Mouse (Mus musculus): ENCODE measurements at regions not wholly inside any gene's neighbourhood (a gene's known extent, or its start where the extent isn't known, plus 50 kb on each side); places are given as distances from the start of the nearest gene placed in this dataset.

- DNase-seq (ENCODE audit: low read depth), result no peak
Measured at GRCm38 (mm10) chr11:117589006-117589405, 65.1 kb upstream of the Tnrc6c start.

DNA sequence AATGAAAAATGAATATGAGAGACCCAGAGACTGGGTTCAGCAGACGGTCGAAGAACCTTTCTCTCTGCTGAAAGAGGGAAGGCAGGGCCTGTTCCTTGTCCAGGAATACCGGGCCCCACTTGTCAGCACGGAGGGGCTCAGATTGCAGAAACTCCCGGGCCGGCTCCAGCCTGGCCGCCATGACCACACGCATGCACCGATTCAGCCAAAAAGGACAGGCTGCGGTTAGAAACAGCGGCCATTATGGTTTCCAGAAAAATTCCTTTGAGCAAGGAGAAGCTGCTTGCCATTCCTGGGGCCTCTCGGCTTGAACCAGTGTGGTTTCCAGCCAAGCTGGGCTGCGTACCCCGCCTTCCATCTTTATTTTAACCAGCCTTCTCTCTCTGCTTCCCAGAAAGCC lies 64.7 kb upstream of the Tnrc6c start:
- peak; percentile 81 for DNase-seq (ENCODE audit: low read depth)

GRCm38 (mm10) chr11:117592570-117592969 lies 61.5 kb upstream of the Tnrc6c start:
- DNase-seq (ENCODE audit: low read depth), result no peak

GRCm38 (mm10) chr11:117596201-117596600 lies 57.9 kb upstream of the Tnrc6c start:
- peak; percentile 57 for DNase-seq (ENCODE audit: low read depth)

GRCm38 (mm10) chr11:117597754-117598153 lies 56.3 kb upstream of the Tnrc6c start:
- no peak for DNase-seq (ENCODE audit: low read depth)

- no peak for DNase-seq (ENCODE audit: low read depth)
Measured at GRCm38 (mm10) chr11:117598170-117598583, 55.9 kb upstream of the Tnrc6c start.

- no peak for DNase-seq (ENCODE audit: low read depth)
Measured at GRCm38 (mm10) chr11:117598610-117599009, 55.5 kb upstream of the Tnrc6c start.

- no peak for DNase-seq (ENCODE audit: low read depth)
Measured at GRCm38 (mm10) chr11:117599049-117599787, 54.9 kb upstream of the Tnrc6c start.

- no peak for DNase-seq (ENCODE audit: low read depth)
Measured at GRCm38 (mm10) chr11:117599788-117600263, 54.3 kb upstream of the Tnrc6c start.

DNA sequence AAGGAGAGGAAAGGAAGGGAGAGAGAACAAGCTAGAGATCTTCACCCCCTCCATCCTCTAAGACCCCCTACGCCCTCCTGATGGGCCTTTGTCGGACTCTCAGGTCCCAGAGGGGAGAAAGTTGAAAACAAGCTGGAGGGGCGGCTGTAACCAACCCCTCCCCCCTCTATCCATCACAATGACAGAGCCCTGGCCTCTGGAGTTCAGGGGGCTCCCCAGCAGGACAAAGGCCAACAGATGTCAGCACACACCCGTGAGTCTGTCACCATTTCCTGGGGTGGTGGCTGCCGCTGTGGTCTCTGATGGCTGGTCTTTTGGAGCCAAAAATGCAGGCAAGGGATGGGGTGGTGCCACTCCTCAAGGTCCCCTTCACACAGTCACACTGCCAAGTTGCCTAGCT lies 52.9 kb upstream of the Tnrc6c start:
- DNase-seq (ENCODE audit: low read depth), result no peak

DNA sequence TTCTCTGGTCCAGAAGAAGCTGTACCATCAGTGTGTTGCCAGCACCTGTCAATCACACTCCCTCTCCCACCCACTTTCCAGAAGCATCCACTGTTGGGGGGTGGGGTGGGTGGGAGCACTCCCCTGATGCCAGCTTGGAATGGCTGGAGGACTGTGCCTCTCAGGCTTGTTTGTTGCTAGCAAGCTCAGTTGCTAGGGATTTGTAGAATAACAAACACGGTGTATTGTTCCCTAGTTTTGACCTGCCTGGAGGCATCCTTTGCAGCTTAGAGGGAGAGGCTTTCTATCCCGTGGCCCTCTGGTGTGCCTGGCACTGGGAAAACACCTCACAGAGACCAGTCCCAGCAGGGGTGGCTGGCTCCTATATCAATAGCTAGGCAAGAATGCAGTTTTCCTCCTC lies 50.1 kb upstream of the Tnrc6c start:
- no peak for DNase-seq (ENCODE audit: low read depth)
